In genomic region chr4:87109331-87110059, GRCm38 (mm10) we compare ENCODE assay signal across 26 mouse cellular contexts.
DNase-seq lines count a peak whose midpoint lies in the region; ATAC-seq and TF ChIP-seq lines count a peak whose summit lies in the region.
"Had no signal": no experiment of that assay in that cellular context is flagged by ENCODE, and none has a peak within 500 bp of the region (broad histone marks: within the 10 kb centered on the region; RNA-seq: fewer than 3 reads in every experiment).

No protein-coding gene starts in this region.

- ATAC-seq in cerebellum, adult (ENCODE audit: insufficient number of reproducible peaks, low FRiP score, low TSS enrichment): no peak
- ATAC-seq in hindbrain, postnatal 0 days: no peak
- peak; percentile 62; the same call in 1 of the 2 replicates for ATAC-seq in midbrain, embryonic 14.5 days (ENCODE audit: low FRiP score, low TSS enrichment)
- no peak for ATAC-seq in midbrain, postnatal 0 days (ENCODE audit: low FRiP score)
- ATAC-seq: forebrain, embryonic 15.5 days; intestine, postnatal 0 days; liver, embryonic 12.5 days; liver, postnatal 0 days; Patski had no signal

- 69% methylated on average over 8 of the region's 8 CpGs for WGBS in hindbrain, postnatal 0 days
- 89% methylated on average over 8 of the region's 8 CpGs for WGBS in hindbrain, embryonic 10.5 days
- WGBS in midbrain, embryonic 14.5 days: 65% methylated on average over 8 of the region's 8 CpGs
- 89% methylated on average over 8 of the region's 8 CpGs for WGBS in midbrain, embryonic 10.5 days
- WGBS in midbrain, postnatal 0 days: 57% methylated on average over 8 of the region's 8 CpGs

- H3K36me3 ChIP-seq in hindbrain, postnatal 0 days (ENCODE audit: insufficient read depth, low read length): no peaks in the 10 kb centered on the region
- H3K36me3 ChIP-seq in hindbrain, embryonic 10.5 days: no peaks in the 10 kb centered on the region
- H3K36me3 ChIP-seq in midbrain, embryonic 14.5 days (ENCODE audit: control insufficient read depth, insufficient read depth, low read length): no peaks in the 10 kb centered on the region
- no peaks in the 10 kb centered on the region for H3K36me3 ChIP-seq in midbrain, embryonic 10.5 days
- H3K36me3 ChIP-seq in midbrain, postnatal 0 days (ENCODE audit: insufficient read depth, low read length): no peaks in the 10 kb centered on the region
- H3K36me3 ChIP-seq: embryonic facial prominence, embryonic 13.5 days; forebrain, embryonic 10.5 days; forebrain, embryonic 15.5 days; heart, embryonic 13.5 days; hindbrain, embryonic 12.5 days; liver, embryonic 12.5 days; stomach, embryonic 15.5 days had no signal

- no peak overlapping the region for H3K27ac ChIP-seq in hindbrain, postnatal 0 days
- no peak overlapping the region for H3K27ac ChIP-seq in hindbrain, embryonic 10.5 days
- H3K27ac ChIP-seq in midbrain, embryonic 14.5 days (replicated peaks; ENCODE audit: low read depth, low read length): no peak overlapping the region; the same call in 1 of the 2 replicates
- no peak overlapping the region for H3K27ac ChIP-seq in midbrain, embryonic 10.5 days (replicated peaks)
- no peak overlapping the region for H3K27ac ChIP-seq in midbrain, postnatal 0 days (ENCODE audit: low read depth, low read length)
- H3K27ac ChIP-seq: embryonic facial prominence, embryonic 13.5 days; forebrain, embryonic 10.5 days; forebrain, embryonic 15.5 days; heart, embryonic 13.5 days; hindbrain, embryonic 12.5 days; liver, embryonic 12.5 days; stomach, embryonic 15.5 days had no signal

- H3K4me1 ChIP-seq in hindbrain, postnatal 0 days (ENCODE audit: insufficient read depth, low read length): no peaks in the 10 kb centered on the region
- H3K4me1 ChIP-seq in hindbrain, embryonic 10.5 days (replicated peaks): no peaks in the 10 kb centered on the region
- no peaks in the 10 kb centered on the region for H3K4me1 ChIP-seq in midbrain, embryonic 14.5 days (ENCODE audit: control insufficient read depth, insufficient read depth, low read length)
- no peaks in the 10 kb centered on the region for H3K4me1 ChIP-seq in midbrain, embryonic 10.5 days
- no peaks in the 10 kb centered on the region for H3K4me1 ChIP-seq in midbrain, postnatal 0 days (ENCODE audit: insufficient read depth, low read length)
- H3K4me1 ChIP-seq: embryonic facial prominence, embryonic 13.5 days; forebrain, embryonic 10.5 days; forebrain, embryonic 15.5 days; heart, embryonic 13.5 days; hindbrain, embryonic 12.5 days; liver, embryonic 12.5 days; megakaryocyte, embryonic 14.5 days; stomach, embryonic 15.5 days had no signal

- no peaks in the 10 kb centered on the region for H3K9me3 ChIP-seq in hindbrain, postnatal 0 days (ENCODE audit: low read length)
- H3K9me3 ChIP-seq in hindbrain, embryonic 10.5 days: no peaks in the 10 kb centered on the region
- no peaks in the 10 kb centered on the region for H3K9me3 ChIP-seq in midbrain, embryonic 14.5 days (ENCODE audit: control insufficient read depth, low read length)
- no peaks in the 10 kb centered on the region for H3K9me3 ChIP-seq in midbrain, embryonic 10.5 days (replicated peaks)
- no peaks in the 10 kb centered on the region for H3K9me3 ChIP-seq in midbrain, postnatal 0 days (ENCODE audit: low read length)
- H3K9me3 ChIP-seq: embryonic facial prominence, embryonic 13.5 days; forebrain, embryonic 10.5 days; forebrain, embryonic 15.5 days; heart, embryonic 13.5 days; hindbrain, embryonic 12.5 days; liver, embryonic 12.5 days; megakaryocyte, embryonic 14.5 days; stomach, embryonic 15.5 days had no signal

- H3K4me3 ChIP-seq in hindbrain, postnatal 0 days (ENCODE audit: low read length): no peak overlapping the region
- no peak overlapping the region for H3K4me3 ChIP-seq in hindbrain, embryonic 10.5 days
- H3K4me3 ChIP-seq in midbrain, embryonic 14.5 days (replicated peaks; ENCODE audit: low read depth, low read length): no peak overlapping the region
- no peak overlapping the region for H3K4me3 ChIP-seq in midbrain, embryonic 10.5 days
- no peak overlapping the region for H3K4me3 ChIP-seq in midbrain, postnatal 0 days (ENCODE audit: low read depth, low read length)
- H3K4me3 ChIP-seq: embryonic facial prominence, embryonic 13.5 days; forebrain, embryonic 10.5 days; forebrain, embryonic 15.5 days; heart, embryonic 13.5 days; hindbrain, embryonic 12.5 days; liver, embryonic 12.5 days; megakaryocyte, embryonic 14.5 days; stomach, embryonic 15.5 days had no signal

- no peak overlapping the region for H3K9ac ChIP-seq in hindbrain, postnatal 0 days (replicated peaks; ENCODE audit: low read length)
- H3K9ac ChIP-seq in midbrain, embryonic 14.5 days (replicated peaks; ENCODE audit: low read length): no peak overlapping the region
- no peak overlapping the region for H3K9ac ChIP-seq in midbrain, postnatal 0 days (replicated peaks; ENCODE audit: low read length, poor library complexity, severe bottlenecking)
- H3K9ac ChIP-seq: embryonic facial prominence, embryonic 13.5 days; forebrain, embryonic 15.5 days; heart, embryonic 13.5 days; hindbrain, embryonic 12.5 days; liver, embryonic 12.5 days; liver, postnatal 0 days; stomach, embryonic 15.5 days had no signal

- no peak for TF ChIP-seq CTCF in hindbrain, postnatal 0 days (IDR thresholded peaks at IDR 0.05; ENCODE audit: low read depth)
- no peak for TF ChIP-seq CTCF in midbrain, postnatal 0 days (IDR thresholded peaks at IDR 0.05)

- DNase-seq in cerebellum, adult 11-12 months: peak; percentile 19
- DNase-seq in hindbrain, postnatal 0 days (ENCODE audit: low spot score): peak; percentile 13
- DNase-seq in hindbrain, embryonic 10.5 days (ENCODE audit: low spot score): no peak
- DNase-seq in midbrain, embryonic 14.5 days: peak; percentile 28
- DNase-seq in midbrain, embryonic 10.5 days (ENCODE audit: low spot score): no peak
- peak; percentile 19 for DNase-seq in midbrain, postnatal 0 days (ENCODE audit: low spot score)
- no peak for DNase-seq in neural tube, embryonic 10.5 days (ENCODE audit: extremely low spot score, low spot score)
- DNase-seq: heart, postnatal 10 days; kidney, postnatal 14 days; left cerebral cortex, postnatal 4 days; liver, postnatal 0 days; lung, postnatal 4 days; right cerebral cortex, postnatal 25 days; thymus, adult 18-20 months; thymus, postnatal 25 days had no signal

- no peak overlapping the region for H3K4me2 ChIP-seq in hindbrain, postnatal 0 days (ENCODE audit: low read depth, low read length)
- H3K4me2 ChIP-seq in midbrain, embryonic 14.5 days (ENCODE audit: low read length): no peak overlapping the region
- no peak overlapping the region for H3K4me2 ChIP-seq in midbrain, postnatal 0 days (ENCODE audit: low read depth, low read length, poor library complexity, severe bottlenecking)
- H3K4me2 ChIP-seq: embryonic facial prominence, embryonic 13.5 days; forebrain, embryonic 15.5 days; heart, embryonic 13.5 days; hindbrain, embryonic 12.5 days; liver, embryonic 12.5 days; stomach, embryonic 15.5 days had no signal

- no peaks in the 10 kb centered on the region for H3K27me3 ChIP-seq in hindbrain, postnatal 0 days (ENCODE audit: insufficient read depth, low read length)
- H3K27me3 ChIP-seq in hindbrain, embryonic 10.5 days (ENCODE audit: insufficient read depth, poor library complexity, severe bottlenecking): no peaks in the 10 kb centered on the region
- no peaks in the 10 kb centered on the region for H3K27me3 ChIP-seq in midbrain, embryonic 14.5 days (ENCODE audit: control insufficient read depth, insufficient read depth, low read length)
- H3K27me3 ChIP-seq in midbrain, embryonic 10.5 days (ENCODE audit: low read depth, poor library complexity, severe bottlenecking): no peaks in the 10 kb centered on the region
- H3K27me3 ChIP-seq in midbrain, postnatal 0 days (ENCODE audit: insufficient read depth, low read length): no peaks in the 10 kb centered on the region
- H3K27me3 ChIP-seq: embryonic facial prominence, embryonic 13.5 days; forebrain, embryonic 15.5 days; heart, embryonic 13.5 days; hindbrain, embryonic 12.5 days; liver, embryonic 12.5 days; megakaryocyte, embryonic 14.5 days; Patski; stomach, embryonic 15.5 days had no signal

Comparison
In these comparisons a context has a peak if more than half of its experiments do, and no peak if none do; other contexts are left out.
1. DNase-seq: peak in cerebellum, adult 11-12 months (single experiment), hindbrain, postnatal 0 days (single experiment), midbrain, embryonic 14.5 days (single experiment) and midbrain, postnatal 0 days (single experiment); none in hindbrain, embryonic 10.5 days (single experiment), midbrain, embryonic 10.5 days (single experiment) and neural tube, embryonic 10.5 days (single experiment).